Mouse (Mus musculus): ENCODE measurements at regions not wholly inside any gene's neighbourhood (a gene's known extent, or its start where the extent isn't known, plus 50 kb on each side); places are given as distances from the start of the nearest gene placed in this dataset.

- ATAC-seq (replicated peaks; ENCODE audit: low FRiP score, low TSS enrichment, poor library complexity, severe bottlenecking), result no peak
Measured at GRCm38 (mm10) chrX:145213176-145213575, 135.7 kb downstream of the Lhfpl1 start.

- ATAC-seq (replicated peaks; ENCODE audit: low FRiP score, low TSS enrichment, poor library complexity, severe bottlenecking), result no peak
Measured at GRCm38 (mm10) chrX:145212579-145212978, 136.3 kb downstream of the Lhfpl1 start.

DNA sequence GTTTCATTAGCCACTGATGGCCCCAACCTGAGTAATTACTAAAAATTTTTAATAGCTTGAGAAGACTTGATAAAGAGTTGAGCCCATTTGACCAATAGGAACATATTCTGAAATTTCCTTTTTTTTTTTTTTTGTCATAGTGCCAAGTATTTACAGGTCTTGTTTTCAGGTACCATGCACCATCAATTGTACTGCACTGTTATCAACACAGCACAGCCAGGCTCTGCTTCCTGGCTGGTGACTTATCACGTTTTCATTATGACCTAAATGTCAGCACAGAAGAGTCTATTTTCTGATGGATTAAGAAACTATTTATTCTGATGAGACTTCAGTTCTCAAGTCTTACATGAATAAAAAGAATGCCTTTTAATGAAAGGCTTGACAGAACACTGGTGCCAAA is 153.0 kb downstream of the Lhfpl1 start:
- peak; percentile 90 for ATAC-seq (replicated peaks; ENCODE audit: low FRiP score, low TSS enrichment, poor library complexity, severe bottlenecking)
